Mouse (Mus musculus) lung, postnatal 0 days (tissue): ENCODE data around the gene Mtor. TPM values are rescaled to one million over a fixed set of nuclear protein-coding genes. Genes with fewer than 3 reads are reported as not detected.

Experiments used
- ATAC-seq: fragments of 200-750 bp; cut with Nextera tagmentation; 2 replicates; pipeline ENCODE4 v1.8.0; 2017; ENCODE audit warnings: moderate library complexity
- DNase-seq: peaks from one replicate; pipeline ENCODE4 v3.0.0-alpha.2; 2016; ENCODE audit warnings: low spot score
- H3K27ac ChIP-seq: fragments of 300-500 bp; sonication (generic); 2 replicates; pipeline ENCODE4 v1.5.1; 2014; ENCODE audit warnings: antibody characterized with exemption, mild to moderate bottlenecking, low read length, mixed read lengths
- H3K27me3 ChIP-seq: fragments of 300-500 bp; sonication (generic); replicated peaks from 2 replicates; pipeline ENCODE4 v1.6.1; 2014; ENCODE audit warnings: low read length, mixed read lengths; ENCODE audit not compliant: insufficient read depth
- H3K36me3 ChIP-seq: fragments of 300-500 bp; sonication (generic); 2 replicates; pipeline ENCODE4 v1.6.1; 2014; ENCODE audit warnings: low read length, mixed read lengths; ENCODE audit not compliant: insufficient read depth
- H3K4me1 ChIP-seq: fragments of 300-500 bp; sonication (generic); 2 replicates; pipeline ENCODE4 v1.6.1; 2014; ENCODE audit warnings: antibody characterized with exemption, low read depth, low read length, mixed read lengths; ENCODE audit not compliant: insufficient read depth
- H3K4me2 ChIP-seq: fragments of 300-500 bp; sonication (generic); replicated peaks from 2 replicates; pipeline ENCODE4 v1.6.1; 2014; ENCODE audit warnings: low read depth, mild to moderate bottlenecking, low read length, moderate library complexity, mixed read lengths
- H3K4me3 ChIP-seq: fragments of 300-500 bp; sonication (generic); 2 replicates; pipeline ENCODE4 v1.5.1; 2014; ENCODE audit warnings: low read depth, low read length
- H3K9ac ChIP-seq: fragments of 300-500 bp; sonication (generic); replicated peaks from 2 replicates; pipeline ENCODE4 v1.6.1; 2014; ENCODE audit warnings: low read depth, mild to moderate bottlenecking
- H3K9me3 ChIP-seq: fragments of 300-500 bp; sonication (generic); 2 replicates; pipeline ENCODE4 v1.6.1; 2016; ENCODE audit warnings: low read length, mixed read lengths
- CTCF ChIP-seq: IDR thresholded peaks from 2 replicates; pipeline ENCODE4 v1.5.1; 2016; ENCODE audit warnings: antibody characterized with exemption, mild to moderate bottlenecking
- EP300 ChIP-seq: IDR thresholded peaks from 2 replicates; pipeline ENCODE4 v1.6.1; 2016; ENCODE audit warnings: antibody characterized with exemption, mild to moderate bottlenecking, control low read depth
- WGBS: fragments of 180-500 bp; shearing (Covaris S2); extraction: QIAGEN DNeasy Blood & Tissue Kit; methylation state at CpG from one replicate; pipeline ENCODE4 v1.1.7; 2014; 5-methylcytosine and 5-hydroxymethylcytosine counted together
- polyA plus RNA-seq: library from polyadenylated mRNA; unstranded; fragments of >200 nt; fragmentation: Nextera tagmentation; extraction: Ambion mirVana; gene quantifications from 2 replicates; pipeline ENCODE4 v1.2.1, GENCODE M21; 2015

Mtor gene
- polyA plus RNA-seq, 1 experiment from 2014 or later = 15.8 TPM

DNA sequence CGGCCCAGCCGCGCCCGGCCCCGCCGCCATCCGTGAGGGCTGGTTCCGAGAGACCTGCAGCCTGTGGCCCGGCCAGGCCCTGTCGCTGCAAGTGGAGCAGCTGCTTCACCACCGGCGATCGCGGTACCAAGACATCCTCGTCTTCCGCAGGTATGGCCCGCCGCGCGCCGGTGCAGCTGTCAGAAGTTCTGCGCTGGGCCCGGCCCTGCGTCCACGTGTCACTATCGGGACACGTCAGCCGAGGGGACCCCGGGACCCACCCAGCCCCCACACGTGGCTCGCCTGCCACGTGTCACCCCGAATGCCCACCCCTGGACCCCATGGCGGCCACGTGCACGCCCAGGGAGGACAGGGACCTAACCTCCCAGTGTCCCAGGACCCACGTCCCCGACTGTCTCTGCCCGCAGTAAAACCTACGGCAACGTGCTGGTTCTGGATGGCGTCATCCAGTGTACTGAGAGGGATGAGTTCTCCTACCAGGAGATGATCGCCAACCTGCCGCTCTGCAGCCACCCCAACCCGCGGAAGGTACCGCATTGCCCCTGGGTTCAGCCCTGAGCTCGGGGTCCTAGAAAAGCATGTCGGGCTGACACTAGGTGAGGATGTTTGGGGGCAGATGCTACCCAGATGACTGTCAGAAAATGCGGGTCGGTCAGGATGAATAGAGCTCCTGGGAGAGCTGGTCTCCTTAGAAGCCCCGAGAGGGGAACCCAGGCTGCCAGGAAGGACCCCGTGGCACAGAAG, 143.4 kb downstream of the Mtor start:
- Histone ChIP-seq H3K36me3 (peaks cover 5% of the 10 kb centered on the region; the same call in 1 of the 2 replicates), H3K4me1 (peaks cover 6% of the 10 kb centered on the region; the same call in 1 of the 2 replicates), H3K9ac (peak overlapping the region; percentile 56), H3K27ac (no peak overlapping the region), H3K27me3 (no peaks in the 10 kb centered on the region), H3K9me3 (no peaks in the 10 kb centered on the region), H3K4me3 (peak overlapping the region; percentile 80), H3K4me2 (peak overlapping the region; percentile 97)
- DNase-seq = no peak
- ATAC-seq = peak; percentile 46
- TF ChIP-seq CTCF (no peak), EP300 (no peak)
- 1% methylated on average over 52 of the region's 53 CpGs for WGBS

DNA sequence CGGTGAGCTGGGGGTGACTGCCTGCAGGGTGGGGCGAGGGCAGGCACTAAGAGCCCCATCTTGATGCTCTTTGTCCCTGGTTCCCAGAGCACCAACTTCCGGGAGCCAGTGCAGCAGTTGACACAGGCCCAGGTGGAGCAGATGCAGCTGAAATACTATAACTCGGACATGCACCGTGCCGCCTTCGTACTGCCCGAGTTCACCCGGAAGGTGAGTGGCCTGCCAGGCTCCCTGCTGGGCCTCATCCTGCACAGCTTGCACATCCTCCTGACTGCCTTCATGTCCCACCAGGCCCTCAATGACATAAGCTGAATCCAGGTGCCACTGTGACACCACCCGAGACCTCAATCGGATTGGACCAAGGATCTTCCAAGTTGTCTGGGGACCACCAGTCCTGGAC, 145.6 kb downstream of the Mtor start:
- H3K27me3 ChIP-seq = no peaks in the 10 kb centered on the region
- no peaks in the 10 kb centered on the region for H3K9me3 ChIP-seq
- WGBS = 91% methylated on average over 11 of the region's 11 CpGs
- H3K4me1 ChIP-seq = peaks cover 6% of the 10 kb centered on the region; the same call in 1 of the 2 replicates
- no peak overlapping the region for H3K4me3 ChIP-seq
- H3K4me2 ChIP-seq = no peak overlapping the region
- DNase-seq (no peak), ATAC-seq (no peak)
- TF ChIP-seq CTCF (no peak), EP300 (no peak)
- H3K9ac ChIP-seq = no peak overlapping the region
- H3K36me3 ChIP-seq = peaks cover 5% of the 10 kb centered on the region; the same call in 1 of the 2 replicates
- no peak overlapping the region for H3K27ac ChIP-seq

DNA sequence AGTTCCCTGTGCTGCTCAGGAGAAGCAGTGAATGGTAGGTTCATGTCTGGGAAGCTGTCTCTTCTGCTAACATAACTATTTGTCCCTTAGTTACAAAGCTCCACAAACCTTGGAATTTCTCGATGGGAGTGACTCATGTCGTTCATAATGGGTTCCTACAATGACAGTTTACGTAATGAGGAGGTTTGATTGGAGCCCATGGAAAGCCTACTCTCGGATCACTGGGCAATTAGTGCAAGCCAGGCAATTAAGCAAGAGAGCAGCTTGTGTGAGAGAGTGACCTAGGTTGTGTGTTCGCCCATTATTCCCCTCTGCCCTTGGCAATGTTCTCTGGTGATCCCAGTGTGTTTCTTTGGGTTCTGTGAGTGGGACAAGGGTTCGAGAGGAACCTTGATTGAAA, 147.5 kb downstream of the Mtor start:
- Histone ChIP-seq H3K9ac (no peak overlapping the region), H3K4me1 (peaks cover 3% of the 10 kb centered on the region; the same call in 1 of the 2 replicates), H3K27me3 (no peaks in the 10 kb centered on the region), H3K9me3 (no peaks in the 10 kb centered on the region), H3K4me3 (no peak overlapping the region), H3K27ac (no peak overlapping the region), H3K36me3 (peaks cover 5% of the 10 kb centered on the region; the same call in 1 of the 2 replicates), H3K4me2 (no peak overlapping the region)
- no peak for ATAC-seq
- DNase-seq = no peak
- no peak for TF ChIP-seq CTCF
- 82% methylated on average over 6 of the region's 6 CpGs for WGBS

GRCm38 (mm10) chr4:148596731-148597130, 148.3 kb downstream of the Mtor start:
- Histone ChIP-seq H3K27ac (no peak overlapping the region), H3K36me3 (peaks cover 5% of the 10 kb centered on the region; the same call in 1 of the 2 replicates), H3K4me2 (no peak overlapping the region), H3K9me3 (no peaks in the 10 kb centered on the region), H3K27me3 (no peaks in the 10 kb centered on the region), H3K9ac (no peak overlapping the region), H3K4me3 (no peak overlapping the region), H3K4me1 (peaks cover 3% of the 10 kb centered on the region; the same call in 1 of the 2 replicates)
- ATAC-seq (no peak), DNase-seq (no peak)
- TF ChIP-seq CTCF (no peak), EP300 (no peak)
- 97% methylated on average over 3 of the region's 3 CpGs for WGBS

DNA sequence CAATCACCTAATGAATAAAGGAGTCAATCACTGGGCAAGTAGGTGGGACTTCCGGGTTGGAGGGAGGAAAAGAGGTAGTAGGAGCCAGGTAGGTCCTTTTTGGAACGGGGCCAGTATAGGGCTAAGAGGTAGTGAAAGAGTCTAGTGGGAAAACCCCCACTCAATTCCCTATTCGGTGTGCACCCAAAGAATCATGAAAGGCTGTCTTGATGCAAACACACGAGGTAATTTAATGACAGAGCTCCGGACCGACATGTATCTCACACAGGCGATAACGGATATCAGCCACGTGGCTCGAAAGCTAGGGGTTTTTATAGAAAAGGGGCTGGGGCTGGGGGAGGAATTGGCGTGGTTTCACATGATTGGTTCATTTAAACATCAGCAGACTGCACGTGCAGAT, 150.4 kb downstream of the Mtor start:
- no peak for DNase-seq
- TF ChIP-seq EP300 (no peak), CTCF (no peak)
- Histone ChIP-seq H3K27me3 (no peaks in the 10 kb centered on the region), H3K9me3 (no peaks in the 10 kb centered on the region), H3K4me1 (no peaks in the 10 kb centered on the region), H3K27ac (no peak overlapping the region), H3K4me3 (no peak overlapping the region), H3K9ac (no peak overlapping the region), H3K4me2 (no peak overlapping the region), H3K36me3 (peaks cover 5% of the 10 kb centered on the region; the same call in 1 of the 2 replicates)
- no peak for ATAC-seq
- WGBS = 94% methylated on average over 12 of the region's 12 CpGs

GRCm38 (mm10) chr4:148600316-148600715, 151.9 kb downstream of the Mtor start:
- Histone ChIP-seq H3K4me3 (no peak overlapping the region), H3K36me3 (no peaks in the 10 kb centered on the region; the same call in 1 of the 2 replicates), H3K27me3 (no peaks in the 10 kb centered on the region), H3K4me1 (no peaks in the 10 kb centered on the region), H3K27ac (no peak overlapping the region), H3K9me3 (no peaks in the 10 kb centered on the region), H3K4me2 (no peak overlapping the region), H3K9ac (no peak overlapping the region)
- no peak for DNase-seq
- ATAC-seq = no peak
- WGBS = 91% methylated on average over 4 of the region's 4 CpGs
- TF ChIP-seq EP300 = no peak
- no peak for TF ChIP-seq CTCF
